Mouse (Mus musculus): ENCODE results near the gene Mycbp2.

Gene Mycbp2

DNA sequence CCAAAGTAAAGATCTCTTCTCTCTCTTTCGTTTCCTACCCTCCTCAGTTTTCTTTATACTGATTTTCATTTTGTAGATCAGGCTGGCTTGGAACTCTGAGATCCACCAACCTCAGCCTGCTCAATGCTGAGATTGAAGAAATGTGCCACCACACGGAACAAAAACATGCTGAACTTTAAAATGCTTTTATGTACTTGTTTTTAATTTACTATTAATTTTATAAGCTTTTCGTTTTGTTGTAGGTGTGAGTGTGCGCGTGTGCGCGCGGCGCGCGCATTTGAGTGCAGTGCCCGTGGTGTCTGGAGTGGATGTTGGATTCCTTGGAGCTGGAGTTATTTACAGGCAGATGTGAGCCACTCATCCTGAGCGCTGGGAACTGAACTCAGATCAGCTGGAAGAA, 246.3 kb downstream of the Mycbp2 start:
- DNase-seq: no peak

DNA sequence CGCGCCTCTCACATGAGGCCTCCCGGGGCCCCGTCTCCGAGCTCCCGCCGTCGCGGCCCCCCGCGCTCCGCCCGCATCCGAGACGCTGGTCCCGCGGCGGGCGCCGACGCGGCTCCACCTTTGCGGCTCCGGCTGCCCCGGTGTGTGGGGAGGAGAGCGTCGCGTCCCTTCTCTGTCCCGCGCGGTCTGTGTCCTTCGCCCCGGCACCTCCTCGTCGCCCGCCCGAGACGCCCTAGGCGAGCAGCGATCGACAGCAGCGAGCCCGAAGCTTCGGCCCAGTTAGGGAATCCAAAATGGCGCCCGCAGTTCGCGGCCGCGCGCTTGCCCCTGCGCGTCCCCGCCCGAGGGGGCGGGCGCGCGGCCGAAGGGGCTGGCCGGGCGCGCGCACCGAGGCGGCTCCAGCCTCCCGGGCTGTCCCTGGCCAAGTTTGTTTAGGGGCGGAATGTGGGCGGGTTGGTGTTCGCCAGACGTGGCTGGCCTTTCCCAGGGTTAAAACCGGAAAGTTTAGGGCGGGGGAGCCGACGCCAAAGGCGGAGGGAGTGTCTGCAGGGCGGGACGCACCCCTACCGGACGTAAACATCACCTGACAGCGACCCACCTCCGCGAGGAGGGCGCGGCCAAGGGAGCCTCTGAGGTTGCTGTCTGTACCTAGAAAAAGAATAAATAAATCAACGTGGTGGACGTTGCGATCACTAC, 247.2 kb downstream of the Mycbp2 start, which contains the start of gene Fbxl3:
TSS of gene Fbxl3 (minus strand) at position 329 of the 696 bp plus-strand sequence.
- DNase-seq: peak; percentile 93 to 95

DNA sequence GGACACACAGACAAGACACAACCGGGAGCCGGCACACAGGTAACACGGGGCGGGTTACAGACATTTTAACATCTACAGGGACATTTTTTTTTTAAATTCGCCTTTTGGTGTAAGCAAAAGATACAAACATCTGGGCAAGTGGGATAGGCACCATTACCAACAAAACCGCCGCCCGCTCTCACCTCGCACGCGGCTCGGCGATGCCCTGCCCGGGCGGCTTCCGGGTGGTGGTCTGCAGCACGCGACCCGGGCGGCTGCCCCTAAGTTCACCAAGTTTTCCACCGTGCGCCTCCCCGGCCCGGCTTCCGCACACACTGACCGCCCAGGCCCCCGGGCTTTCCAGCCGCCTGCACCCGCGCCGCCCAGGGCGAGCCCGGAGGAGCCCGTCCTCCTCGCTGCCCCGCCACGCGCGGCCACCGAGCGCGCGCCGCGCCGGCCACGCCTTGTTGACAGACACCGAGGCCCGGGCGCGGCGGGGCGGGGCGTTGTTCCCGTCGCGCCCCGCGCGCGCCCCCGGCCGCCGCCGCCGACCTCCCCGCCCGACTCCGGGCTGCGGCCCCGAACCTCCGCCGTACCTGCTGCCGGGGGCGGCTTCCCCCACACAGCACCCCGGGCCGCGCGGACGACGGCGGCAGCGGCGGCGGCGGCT, 247.9 kb downstream of the Mycbp2 start:
- peak; percentile 81 to 84 for DNase-seq

DNA sequence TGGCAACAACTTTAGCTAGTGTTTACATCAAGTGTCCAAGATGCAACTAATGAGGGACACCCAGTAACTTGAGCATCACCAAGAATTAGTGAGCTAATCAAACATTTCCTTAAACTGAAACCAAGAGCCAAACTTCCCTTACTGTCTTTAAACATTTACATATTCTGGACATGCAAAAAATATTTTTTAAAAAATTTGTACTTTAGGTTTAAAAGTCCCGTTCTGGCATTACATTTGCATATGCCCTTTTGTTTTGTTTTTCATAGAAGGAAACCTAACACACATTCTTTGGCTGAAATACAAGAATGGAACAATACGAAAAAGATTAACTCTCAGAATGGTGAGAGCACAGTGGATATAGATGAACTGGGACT, 248.4 kb downstream of the Mycbp2 start:
- no peak for DNase-seq

DNA sequence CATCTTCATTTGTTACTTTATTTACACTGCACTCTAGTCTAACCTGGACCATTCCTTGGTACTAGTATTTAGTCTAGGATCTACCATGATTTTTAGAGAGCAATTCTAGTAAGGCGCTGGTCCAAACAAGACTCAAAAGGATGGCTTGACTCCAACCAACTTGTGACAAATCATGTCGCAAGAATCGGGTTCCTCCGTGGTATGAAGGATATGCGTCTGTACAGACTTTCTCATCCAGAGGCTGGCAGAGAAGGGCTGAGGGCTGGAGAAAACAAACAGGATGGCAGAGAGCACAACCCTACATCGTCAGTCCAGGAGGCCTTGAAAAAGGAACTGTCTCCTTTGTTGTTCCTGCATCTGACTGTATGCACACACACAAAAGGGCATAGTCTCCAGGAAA, 250.0 kb downstream of the Mycbp2 start:
- DNase-seq: no peak

DNA sequence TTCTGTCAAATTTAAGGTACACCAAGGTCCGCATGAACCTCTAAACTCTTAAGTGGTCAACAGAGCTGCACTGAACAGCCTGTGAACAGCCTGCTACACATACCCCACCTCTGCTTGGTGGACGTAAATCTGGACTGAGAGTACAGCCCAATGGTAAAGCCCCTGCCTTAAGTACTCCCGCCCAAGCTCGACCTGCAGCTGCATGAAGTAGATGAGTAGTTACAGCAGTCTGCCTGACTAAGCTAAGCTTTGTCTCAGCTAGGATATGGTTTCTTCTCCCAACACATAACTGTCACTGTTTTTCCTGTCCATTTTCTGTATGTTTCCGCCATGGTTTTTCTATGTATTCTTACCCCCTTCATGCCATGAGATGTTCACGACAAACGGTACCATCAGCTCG, 250.8 kb downstream of the Mycbp2 start:
- DNase-seq: no peak

DNA sequence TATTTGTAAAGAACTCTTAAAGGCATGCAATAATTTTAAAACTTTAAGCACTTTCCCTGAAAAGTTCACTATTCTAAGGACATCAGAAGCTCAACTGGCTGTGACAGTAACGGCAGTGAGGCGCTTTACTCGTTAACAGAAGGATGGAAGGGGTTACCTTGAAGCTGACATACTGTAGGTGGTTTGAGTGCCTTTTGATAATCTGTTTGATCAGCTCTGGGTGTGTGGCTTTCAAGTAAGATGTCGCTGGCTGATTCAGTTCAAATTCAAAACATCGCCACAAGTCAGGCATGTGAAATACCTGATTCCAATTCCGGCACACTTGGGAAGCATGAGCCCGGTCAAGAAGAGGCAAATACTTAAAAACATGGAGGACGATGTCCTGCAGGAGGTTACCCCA, 251.6 kb downstream of the Mycbp2 start:
- no peak for DNase-seq

DNA sequence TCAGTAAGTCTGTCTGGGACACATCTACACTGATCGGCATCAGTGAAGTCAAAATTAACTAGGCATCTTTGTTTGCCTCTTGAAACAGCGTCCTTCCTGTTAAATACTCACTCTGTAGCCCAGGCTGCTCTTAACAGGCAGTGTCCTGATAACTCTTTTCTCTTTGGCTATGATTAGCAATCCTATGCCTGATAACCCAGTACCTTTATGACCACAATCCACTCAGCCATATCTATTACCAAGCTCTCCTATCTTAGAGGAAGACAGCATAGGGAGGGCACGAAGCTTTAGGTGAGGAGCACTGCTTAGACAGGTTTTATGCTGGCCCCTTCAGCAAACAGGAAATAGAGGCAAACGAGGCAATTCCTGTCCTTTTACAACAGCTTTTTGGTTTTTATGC, 252.9 kb downstream of the Mycbp2 start:
- no peak for DNase-seq

DNA sequence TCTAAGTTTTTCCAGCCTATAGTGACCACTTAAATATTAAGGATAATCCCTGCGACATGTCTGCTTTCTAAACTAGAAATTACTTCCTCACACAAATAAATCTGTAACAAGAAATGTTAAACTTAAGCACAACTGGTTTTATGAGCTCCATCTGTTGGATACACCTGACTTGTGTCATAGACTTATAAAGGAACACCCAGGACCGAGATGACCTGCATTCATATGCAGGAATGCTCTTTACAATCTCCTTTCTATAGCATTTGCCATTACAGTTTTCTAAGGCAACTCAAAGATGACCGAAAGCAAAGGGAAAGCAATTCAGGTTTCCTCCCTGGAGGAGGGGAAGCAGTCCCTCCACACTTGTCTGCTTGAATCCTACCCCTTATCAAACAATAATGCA, 253.4 kb downstream of the Mycbp2 start:
- DNase-seq: no peak

DNA sequence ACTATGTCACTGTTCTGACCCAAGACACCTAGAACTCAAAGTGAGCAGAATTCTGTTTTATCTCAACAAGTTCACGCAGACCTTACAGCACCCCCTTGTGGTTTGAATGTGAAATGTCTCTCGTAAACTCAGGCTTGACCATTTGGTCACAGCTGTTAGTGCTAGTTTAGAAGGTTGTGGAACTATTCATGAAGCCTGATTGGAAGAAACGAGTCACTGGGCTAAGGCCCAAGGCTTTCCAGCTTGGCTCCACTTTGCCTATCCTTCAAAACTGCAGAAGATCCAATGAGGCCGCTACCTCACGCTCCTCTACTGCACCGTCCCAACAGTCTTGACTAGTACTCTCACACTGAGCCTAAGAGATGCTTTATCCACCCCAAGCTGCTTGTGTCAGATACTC, 258.0 kb downstream of the Mycbp2 start:
- peak; percentile 68 to 73 for DNase-seq

DNA sequence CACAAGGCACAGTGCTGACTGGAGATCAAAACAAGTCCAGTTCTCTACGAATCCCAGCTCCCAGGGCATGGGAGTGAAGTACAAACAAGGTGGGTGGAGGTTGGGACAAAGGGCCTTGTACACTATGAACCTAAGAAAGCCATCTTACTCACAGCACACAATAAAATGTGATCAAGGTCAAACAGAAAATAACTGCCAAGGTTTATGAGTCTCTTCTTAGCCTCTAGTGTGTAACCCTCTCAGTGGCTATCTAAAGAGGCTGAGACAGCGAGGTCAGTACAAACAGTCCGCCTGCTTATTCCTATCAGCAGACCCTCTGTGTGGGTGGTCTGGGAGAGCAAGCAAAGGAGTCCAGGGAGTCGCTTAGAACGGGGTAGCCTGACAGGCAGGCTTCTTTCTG, 258.8 kb downstream of the Mycbp2 start:
- no peak for DNase-seq

DNA sequence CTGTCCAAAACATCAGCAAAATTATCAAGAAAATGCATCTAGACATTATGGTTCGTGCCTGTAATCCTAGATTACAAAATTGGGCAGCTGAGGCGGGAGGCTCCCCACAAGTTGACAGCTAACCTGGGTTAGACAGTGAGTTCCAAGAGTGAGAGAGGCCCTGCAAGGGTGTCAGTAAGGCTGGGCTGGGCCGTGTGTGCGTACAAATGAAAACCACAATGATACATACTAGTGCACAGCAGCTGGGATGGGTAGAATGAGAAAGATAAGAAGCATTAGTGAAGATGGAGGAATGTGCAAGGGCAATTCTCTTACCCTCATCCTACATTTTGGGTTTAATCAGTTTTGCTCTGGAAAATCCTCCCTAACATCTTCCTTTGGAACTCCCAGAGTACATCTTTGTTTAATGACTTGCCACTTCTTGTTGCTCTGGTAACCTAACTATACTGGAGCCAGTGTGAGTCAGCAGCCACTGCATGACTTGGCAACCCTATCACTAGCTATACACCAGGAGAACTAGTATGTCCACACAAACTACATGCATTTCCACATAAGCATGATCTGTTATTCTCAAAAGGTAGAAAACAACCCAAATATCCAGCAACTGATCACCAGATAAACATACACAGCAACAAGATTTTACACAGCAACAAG, 259.8 kb downstream of the Mycbp2 start:
- DNase-seq: no peak

DNA sequence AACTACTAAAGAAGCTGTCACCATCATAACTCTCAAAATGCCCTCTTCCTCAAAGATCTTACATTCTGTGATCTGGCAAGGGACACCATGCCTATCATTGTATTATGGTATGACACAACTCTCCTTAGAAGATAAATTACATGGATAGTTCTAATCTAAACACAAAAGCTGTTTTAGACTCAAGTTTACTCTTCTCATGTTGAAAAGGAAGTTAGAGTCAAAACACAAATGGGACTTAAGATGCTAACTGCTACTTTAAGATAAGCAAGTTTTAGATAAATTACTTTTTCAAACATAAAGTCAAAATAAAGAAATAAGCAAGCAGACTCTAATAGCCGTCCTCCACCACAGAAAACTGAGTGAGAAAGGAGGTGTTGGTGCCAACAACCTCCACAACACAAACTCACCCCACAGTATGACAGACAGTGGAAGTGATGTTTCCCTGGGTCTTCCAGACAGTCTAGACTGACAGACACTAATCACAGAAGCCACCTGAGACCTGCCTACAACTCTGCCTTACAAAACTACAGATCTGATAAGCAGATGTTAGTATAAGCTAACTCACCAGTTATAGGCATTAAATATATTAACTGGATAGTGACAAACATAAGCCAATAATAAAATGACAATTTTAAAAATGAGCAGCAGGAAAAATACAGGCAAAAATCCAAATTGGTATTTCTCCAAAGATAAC, 260.6 kb downstream of the Mycbp2 start:
- DNase-seq: no peak

DNA sequence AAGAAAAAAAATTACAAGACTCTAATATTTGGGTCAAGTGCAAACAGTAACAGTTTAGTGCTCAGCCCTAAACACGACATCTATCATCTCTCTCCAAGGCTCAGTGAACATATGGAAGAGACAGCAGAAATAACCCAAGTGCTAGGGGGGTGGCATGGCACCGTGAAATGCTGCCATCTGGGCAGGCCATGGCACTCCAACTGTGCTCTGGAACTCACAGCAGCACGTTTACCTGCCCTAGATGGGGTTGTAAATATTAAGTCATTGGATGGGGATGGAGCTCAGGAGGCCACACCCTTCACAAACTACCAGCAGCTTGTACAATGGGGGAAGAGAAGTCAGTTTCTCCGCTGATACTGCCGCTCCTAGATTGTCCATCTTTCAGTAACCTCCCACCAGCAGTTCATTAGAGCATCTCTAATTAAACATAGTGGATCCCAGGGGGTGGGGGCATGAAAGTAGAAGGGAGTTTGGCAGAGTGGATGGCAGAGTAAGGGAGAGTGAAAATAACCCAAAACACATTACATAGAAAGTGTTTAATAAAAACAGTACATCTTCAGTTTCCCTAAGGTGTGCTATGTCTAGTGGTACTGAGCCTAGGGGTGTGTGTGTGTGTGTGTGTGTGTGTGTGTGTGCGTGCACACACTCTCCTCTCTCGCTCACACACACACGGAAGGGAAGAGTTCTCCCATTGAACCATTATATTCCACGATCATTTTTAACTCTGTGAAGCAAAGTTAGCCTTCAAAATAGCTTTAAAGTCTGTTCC, 267.2 kb downstream of the Mycbp2 start:
- DNase-seq: no peak

DNA sequence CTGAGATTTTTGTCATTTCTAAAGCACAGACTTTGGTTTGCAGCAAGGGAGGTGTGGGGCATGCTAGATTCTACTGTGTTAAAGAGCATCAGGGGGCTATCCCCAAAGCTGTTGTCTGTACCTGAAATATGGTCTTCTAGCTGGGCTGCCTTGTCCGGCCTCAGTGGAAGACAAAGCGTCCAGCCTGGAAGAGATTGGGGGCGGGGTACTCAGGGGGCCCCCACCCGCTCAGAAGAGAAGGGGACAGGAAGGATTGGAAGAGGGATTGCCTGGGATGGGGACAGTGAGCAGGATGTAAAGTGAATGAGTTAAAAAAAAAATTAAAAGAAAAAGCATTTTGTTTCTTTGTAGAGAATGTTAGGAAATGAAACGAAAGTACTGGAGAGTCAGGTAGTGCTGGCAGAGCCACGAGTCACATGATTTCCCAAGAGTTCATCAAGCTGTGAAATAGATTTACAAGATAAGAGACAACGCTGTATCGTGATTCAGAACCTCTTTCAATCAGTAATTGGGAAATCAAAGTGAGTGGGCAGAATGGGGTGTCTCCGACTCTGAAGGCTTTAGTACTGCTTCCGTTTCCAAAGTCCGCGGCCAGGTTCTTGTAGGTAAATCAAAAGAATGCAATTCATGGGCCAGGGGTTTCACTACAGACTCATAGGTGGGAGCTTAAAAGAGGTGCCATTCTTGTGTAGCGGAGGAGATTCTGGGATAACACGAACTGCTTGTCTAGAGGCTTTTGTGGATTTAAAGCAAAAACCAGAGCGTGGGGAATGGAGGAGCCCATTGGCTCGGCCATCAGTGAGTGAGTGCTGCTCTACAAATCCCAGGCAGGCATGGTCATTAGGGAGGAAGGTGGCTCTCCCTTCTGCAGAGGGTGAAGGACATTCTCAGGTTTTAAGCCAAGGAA, 268.4 kb downstream of the Mycbp2 start:
- DNase-seq: no peak

DNA sequence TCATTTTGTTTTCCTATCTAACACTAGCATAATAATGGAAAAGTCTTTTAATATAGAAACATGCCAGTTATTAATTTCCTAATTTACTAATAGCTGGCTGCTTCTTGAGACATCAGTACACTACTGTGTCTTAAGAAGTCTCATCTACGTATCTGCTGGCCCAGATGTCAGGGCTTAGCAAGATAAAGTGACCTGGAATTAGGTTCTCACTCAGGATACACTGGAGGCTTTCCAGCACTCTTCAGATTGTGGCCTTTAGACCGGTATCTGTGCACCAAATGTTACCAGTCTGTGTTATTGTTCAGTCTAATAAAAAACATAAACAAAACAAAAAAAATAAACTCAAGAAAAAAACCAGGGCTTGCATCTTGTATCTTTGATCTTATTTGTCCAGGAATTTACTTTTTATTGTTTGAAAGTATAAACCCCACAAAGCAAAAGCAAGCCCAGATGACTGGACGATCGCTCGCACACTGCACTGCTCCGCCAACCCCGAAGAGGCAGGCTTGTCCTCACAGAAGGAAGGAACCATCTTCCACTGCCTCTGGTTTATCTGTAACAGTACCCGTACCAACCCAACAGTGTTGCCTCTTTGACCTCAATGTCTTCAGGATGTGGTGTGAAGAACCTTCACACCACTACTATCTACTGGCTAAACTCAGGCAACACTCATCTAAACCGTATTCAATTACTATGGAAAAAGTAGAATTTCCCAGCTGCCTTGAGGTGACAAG, 269.2 kb downstream of the Mycbp2 start:
- no peak for DNase-seq

DNA sequence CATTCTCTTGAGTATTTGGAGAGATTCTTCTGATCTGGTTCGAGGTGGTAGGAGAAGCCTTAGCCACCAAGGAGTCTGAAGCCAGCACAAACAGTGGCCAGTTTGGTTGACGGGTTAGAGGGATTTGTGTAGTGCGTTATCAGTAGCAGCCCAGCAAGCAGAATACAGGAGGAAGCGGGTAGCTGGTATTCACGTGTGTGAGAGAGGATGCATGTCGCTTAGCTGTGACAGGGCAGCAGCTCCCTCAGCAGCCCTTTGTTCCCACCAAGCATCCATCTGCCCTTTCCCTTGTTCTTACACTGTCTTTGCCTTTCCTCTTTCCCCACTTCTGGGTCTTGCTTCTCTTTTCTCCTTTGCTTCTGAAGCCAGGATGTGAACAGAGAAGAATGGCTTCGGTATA, 271.4 kb downstream of the Mycbp2 start:
- DNase-seq: no peak

DNA sequence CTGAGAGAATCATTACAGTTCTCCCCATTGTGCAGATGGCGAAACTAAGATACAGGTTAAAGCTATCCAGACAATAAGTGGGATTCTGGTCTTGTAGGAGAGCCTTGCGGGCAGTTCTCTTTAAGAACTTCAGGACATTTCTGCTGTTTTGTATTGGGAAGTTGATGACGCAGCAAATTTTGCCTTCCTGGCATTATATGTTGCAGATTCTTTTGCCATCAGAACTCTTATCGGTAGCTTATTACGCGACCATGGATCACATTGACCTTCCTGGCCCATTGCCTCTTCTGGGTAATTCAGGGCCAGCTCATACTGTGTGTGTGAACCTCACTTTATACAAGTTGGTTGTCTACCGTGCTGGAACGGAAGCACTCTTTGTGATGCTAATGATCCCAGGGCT, 272.8 kb downstream of the Mycbp2 start:
- DNase-seq: no peak

DNA sequence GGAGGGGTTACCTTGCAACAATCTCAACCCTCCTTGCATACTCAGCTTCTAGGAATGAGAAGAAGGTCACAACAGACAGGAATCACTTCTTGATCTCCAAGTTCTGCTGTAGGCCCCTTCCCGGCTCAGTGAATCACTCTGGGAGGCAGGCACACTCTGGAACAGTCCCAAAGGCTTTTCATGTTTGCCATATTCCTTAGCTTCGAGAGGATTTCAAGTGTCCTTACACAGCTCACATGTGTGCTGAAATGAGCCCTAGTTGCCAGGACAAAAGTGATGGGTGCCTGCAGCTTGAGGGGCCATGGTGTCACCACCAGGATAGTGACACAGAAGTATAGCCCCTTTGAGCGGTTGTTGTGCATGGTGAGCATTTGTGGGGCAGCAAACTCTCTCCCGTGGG, 273.9 kb downstream of the Mycbp2 start:
- no peak for DNase-seq

DNA sequence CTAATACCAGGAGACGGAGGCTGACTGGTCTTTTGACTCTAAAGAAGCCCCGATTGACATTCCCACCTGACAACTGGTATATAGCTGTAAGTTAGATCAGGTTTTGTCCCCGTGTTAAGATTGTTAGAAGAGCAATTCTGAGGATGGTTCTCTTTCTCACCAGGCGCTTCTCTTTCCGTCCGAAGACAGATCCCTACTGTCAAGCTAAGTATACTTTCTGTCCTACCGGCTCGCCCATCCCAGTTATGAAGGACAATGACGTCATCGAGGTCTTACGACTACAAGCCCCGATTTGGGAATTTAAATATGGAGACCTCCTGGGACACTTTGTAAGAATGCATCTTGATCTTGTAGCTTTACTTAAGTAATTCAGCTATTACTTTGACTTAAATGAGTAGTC, 275.1 kb downstream of the Mycbp2 start:
- no peak for DNase-seq

DNA sequence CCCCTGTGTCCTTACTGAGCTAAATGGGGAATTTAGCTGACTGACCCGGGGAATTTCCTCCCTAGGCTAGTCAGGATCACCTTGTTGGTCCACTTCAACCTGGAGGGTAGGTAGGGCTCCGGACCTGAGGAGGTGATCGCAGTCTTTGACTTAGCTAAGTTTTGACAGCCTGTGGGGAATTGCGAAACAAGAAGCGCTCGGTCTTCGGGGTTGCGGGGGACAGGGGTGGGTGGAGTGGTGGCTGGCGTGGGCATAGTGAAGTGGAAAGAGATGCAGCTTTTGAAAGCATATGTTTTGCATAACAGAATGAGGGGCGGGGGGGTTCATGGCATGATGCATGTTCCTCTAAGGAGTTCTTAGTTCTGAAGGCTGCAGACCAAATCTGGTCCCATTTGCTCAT, 275.8 kb downstream of the Mycbp2 start:
- peak; percentile 63 to 69 for DNase-seq

All from B cell, adult 2 months (primary cell).